Mouse (Mus musculus): ENCODE measurements around the gene Eif3i. TPM values are rescaled to one million over a fixed set of nuclear protein-coding genes. Genes with fewer than 3 reads are reported as not detected.

The Eif3i gene
- polyA plus RNA-seq, 1 experiment = 337 TPM

GRCm38 (mm10) chr4:129620419-129621282 is 20.2 kb upstream of the Eif3i start:
- WGBS = 46% methylated on average over 11 of the region's 11 CpGs
- no peak for DNase-seq (ENCODE audit: low read depth, low spot score)

DNA sequence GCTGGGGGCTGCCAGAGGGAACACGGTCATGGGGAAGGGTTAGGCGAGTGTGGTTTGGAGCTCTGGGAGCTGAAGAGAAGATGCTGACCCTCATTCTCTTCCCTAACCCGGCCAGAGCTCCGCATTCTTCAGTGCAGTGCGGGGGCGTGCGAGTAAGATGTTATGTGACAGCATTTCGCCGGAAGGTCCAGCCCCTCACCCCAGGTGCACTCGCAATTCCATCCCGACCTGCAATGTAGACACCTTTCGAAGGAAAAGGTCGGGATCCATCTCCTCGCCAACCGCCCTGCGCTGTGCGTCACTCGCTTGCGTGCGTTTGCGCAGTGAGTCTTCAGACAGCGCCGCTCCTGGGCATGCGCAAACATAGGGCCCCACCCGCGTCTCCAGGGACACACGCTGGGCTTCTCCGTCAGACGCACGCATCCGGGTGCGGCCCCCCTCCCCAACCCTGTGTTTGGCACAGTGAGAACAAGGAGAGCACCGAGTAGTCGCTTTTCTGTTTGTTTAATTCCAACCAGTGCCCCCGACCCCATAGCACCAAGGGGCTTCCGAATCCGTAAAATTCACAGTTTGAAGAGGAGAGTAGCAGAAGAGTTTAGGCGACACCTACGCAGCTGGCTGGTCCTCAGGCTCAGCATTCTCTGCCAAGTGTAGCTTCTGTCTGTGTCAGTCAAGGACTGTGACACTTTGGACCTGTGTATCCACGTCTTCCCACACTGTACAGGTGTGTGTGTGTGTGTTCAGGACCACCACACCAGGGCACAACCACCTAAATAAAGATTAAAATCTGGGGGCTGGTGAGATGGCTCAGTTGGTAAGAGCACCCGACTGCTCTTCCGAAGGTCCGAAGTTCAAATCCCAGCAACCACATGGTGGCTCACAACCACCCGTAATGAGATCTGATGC is 18.6 kb upstream of the Eif3i start, which contains the start of gene Iqcc:
Gene Iqcc, minus strand, starts transcription at position 314 of the 906 bp plus-strand sequence.
- DNase-seq (ENCODE audit: low read depth, low spot score) = no peak
- 3% methylated on average over 44 of the region's 44 CpGs for WGBS

DNA sequence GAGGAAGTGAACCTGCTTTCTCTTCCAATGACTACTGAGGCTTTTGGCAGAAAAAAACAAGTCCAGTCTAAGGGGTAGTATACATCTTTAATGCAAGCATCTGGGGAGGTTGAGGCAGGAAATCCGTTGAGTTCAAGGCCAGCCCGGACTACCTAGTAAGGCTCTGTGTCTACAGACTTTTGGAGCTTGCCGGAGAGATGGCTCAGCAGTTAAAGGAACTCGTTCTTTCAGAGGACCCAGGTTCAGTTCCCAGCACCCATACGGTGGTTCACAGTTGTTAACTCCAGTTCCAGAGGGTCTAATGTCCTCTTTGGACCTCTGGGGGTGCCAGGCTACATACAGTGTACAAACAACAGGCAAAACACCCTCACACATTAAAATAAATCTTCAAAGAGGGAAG is 17.6 kb upstream of the Eif3i start:
- DNase-seq (ENCODE audit: low read depth, low spot score) = no peak
- 92% methylated on average over 5 of the region's 5 CpGs for WGBS

DNA sequence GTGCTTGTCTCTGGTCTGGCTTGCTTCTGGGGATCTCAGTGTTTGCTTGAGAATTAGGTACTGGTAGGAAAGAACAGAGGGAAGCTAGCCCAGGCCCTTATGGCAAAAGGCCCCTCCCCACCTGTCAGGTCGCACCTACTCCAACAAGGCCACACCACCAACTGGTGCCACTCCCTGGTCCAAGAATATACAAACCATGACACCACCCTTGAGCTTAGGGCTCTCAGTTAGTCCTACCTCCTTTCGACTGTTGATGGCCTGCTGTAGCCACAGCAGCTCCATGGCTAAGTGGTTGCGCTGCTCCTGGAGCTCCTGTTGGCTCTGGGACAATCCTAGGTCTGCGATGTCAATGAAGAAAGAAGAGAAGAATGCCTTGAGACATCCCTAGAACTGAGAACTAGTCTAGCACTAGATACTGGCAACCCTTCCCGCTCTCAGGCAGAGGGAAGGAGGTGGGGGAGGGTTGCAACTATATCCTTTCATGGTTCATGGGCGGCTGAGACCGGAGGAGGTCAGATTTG is 16.7 kb upstream of the Eif3i start:
- no peak for DNase-seq (ENCODE audit: low read depth, low spot score)
- 90% methylated on average over 7 of the region's 7 CpGs for WGBS

- no peak for DNase-seq (ENCODE audit: low read depth, low spot score)
- WGBS = 85% methylated on average over 3 of the region's 3 CpGs
Observed at GRCm38 (mm10) chr4:129616631-129617030, 16.2 kb upstream of the Eif3i start.

DNA sequence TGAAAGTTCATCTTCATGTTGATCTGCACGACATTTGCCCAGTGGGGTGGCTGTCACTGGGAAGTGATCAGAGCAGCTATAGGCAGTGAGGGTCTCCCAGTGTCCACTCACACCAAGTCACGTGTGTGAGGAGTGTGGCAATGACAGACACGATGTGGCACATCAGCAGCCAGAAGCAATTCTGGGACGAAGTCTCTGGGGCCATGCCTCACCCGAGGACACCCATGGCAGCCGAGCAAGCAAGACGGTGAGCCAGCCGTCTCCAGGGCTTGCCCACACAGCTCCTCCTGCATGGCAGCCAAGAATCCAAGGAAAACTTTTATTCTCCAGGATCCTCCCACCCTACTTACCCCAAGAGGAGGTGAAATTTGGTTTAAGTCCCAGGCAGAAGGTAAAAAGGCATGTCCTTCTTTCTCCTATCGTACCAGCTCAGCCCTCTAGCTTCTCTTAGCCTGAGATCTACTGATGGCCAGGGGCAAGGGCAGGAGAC is 15.4 kb upstream of the Eif3i start:
- 88% methylated on average over 9 of the region's 9 CpGs for WGBS
- DNase-seq (ENCODE audit: low read depth, low spot score) = no peak

GRCm38 (mm10) chr4:129614093-129614492 is 13.6 kb upstream of the Eif3i start, which contains the start of gene Dcdc2b:
TSS of gene Dcdc2b (minus strand) at chr4:129614257.
- DNase-seq (ENCODE audit: low read depth, low spot score) = no peak
- 72% methylated on average over 6 of the region's 6 CpGs for WGBS

GRCm38 (mm10) chr4:129610472-129610871 is 10.0 kb upstream of the Eif3i start:
- no peak for DNase-seq (ENCODE audit: low read depth, low spot score)
- WGBS = 60% methylated on average over 4 of the region's 4 CpGs

GRCm38 (mm10) chr4:129610026-129610425 is 9.6 kb upstream of the Eif3i start:
- DNase-seq (ENCODE audit: low read depth, low spot score) = no peak
- WGBS = 54% methylated on average over 4 of the region's 4 CpGs

GRCm38 (mm10) chr4:129609139-129609631 is 8.7 kb upstream of the Eif3i start:
- 56% methylated on average over 12 of the region's 12 CpGs for WGBS
- no peak for DNase-seq (ENCODE audit: low read depth, low spot score)

DNA sequence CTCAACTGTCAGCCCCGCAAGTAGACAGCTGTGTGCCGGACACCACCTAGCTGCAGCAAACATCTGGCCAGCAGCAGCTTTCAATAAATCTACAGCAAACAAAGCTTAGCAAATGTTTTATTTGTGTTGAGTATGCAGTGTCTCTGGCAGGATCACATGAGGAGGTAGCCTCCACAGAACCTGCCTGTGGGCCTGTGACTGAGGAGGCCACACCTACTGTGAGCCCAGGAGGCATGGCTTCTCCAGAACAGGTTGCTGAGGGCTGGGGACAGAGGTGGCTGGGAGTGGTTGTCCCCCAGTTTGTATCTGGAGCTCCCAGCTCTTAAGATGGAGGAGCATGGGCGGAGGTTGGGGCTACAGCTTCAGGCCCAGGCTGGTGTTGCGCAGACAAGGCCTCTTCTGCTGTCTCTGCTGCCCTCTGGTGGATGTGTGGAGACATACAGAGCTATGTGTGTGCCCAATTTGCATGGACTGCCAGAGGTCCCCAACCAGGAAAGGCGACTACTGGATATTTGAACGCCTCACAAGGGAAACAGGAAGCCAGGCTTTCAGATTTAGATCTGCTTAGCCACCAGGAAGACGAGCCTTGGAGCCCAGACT is 8.1 kb upstream of the Eif3i start:
- DNase-seq (ENCODE audit: low read depth, low spot score) = no peak
- WGBS = 30% methylated on average over 7 of the region's 7 CpGs

- DNase-seq (ENCODE audit: low read depth, low spot score) = no peak
Observed at GRCm38 (mm10) chr4:129588865-129589264, 11.6 kb downstream of the Eif3i start.

DNA sequence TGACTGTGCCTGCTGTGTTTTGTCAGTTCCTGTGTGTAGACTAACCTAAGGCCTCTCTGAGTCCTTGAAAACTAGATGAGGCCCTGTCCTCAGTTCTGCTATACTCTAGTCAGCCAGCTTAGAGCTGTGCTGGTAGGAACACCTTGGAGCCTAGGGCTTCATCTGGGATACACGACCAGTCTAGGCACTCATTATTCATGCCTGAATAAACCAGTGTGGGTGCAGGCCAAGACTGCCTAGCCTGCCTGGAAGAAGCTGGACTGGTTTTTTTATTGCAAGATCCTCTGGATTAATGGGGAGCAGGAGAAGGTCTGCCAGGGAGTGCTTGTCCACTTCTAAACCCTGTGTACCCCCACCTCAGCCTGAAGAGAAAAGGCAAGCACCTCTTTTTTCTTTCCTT is 13.5 kb downstream of the Eif3i start:
- 48% methylated on average over 1 of the region's 1 CpGs for WGBS
- no peak for DNase-seq (ENCODE audit: low read depth, low spot score)

More at GRCm38 (mm10) chr4:129588865-129589264, 11.6 kb downstream of the Eif3i start:
- 72% methylated on average over 4 of the region's 4 CpGs for WGBS

- WGBS = 89% methylated on average over 9 of the region's 9 CpGs
Observed at GRCm38 (mm10) chr4:129585773-129586172, 14.7 kb downstream of the Eif3i start.

GRCm38 (mm10) chr4:129584884-129585608 is 15.4 kb downstream of the Eif3i start:
- peak; percentile 69 for DNase-seq (ENCODE audit: low read depth, low spot score)

More at GRCm38 (mm10) chr4:129585773-129586172, 14.7 kb downstream of the Eif3i start:
- no peak for DNase-seq (ENCODE audit: low read depth, low spot score)

DNA sequence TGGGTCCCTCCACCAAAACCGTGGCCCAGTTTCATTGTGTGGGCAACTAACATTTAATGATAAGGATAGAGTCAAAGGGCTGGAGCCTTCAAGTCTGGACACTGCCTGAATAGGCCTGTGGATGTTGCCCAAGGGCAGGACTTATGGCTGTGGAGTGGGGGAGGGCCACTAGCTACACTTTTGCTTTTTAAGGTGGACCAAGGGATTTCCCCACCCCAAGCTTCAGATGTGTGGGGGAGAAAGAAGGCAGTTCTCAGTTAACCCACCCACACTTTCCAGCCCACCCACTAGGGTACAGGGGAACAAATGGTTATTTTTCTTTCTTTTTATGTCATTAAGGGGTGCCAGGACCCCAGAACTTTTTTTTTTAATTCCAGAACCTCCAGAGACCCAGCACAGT is 16.1 kb downstream of the Eif3i start:
- 90% methylated on average over 1 of the region's 1 CpGs for WGBS
- no peak for DNase-seq (ENCODE audit: low read depth, low spot score)

More at GRCm38 (mm10) chr4:129584884-129585608, 15.4 kb downstream of the Eif3i start:
- 2% methylated on average over 36 of the region's 36 CpGs for WGBS

GRCm38 (mm10) chr4:129582251-129582650 is 18.2 kb downstream of the Eif3i start:
- no peak for DNase-seq (ENCODE audit: low read depth, low spot score)
- WGBS = 94% methylated on average over 1 of the region's 1 CpGs

DNA sequence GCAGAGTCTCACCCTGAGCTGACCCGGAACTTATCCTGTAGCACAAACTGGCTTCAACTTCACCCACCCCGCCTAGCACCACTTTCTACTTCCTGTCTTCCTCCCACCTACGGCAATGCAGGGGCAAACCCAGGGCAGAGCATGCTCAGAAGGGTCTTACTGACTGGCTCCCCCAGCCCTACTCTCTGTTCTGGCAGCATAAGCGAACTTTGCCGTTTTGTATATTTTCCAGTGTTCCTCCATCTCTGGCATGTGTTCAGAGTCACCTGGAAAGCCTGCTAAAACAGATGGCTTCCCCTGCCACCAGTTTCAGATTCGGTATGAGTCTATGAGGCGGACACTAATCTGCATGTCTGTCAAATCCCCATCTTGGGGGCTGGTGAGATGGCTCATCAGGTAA is 20.1 kb downstream of the Eif3i start:
- 60% methylated on average over 7 of the region's 7 CpGs for WGBS
- no peak for DNase-seq (ENCODE audit: low read depth, low spot score)

- WGBS = 50% methylated on average over 5 of the region's 5 CpGs
- no peak for DNase-seq (ENCODE audit: low read depth, low spot score)
Observed at GRCm38 (mm10) chr4:129578466-129578865, 22.0 kb downstream of the Eif3i start, which contains the start of gene Fam167b. TSS of gene Fam167b (minus strand) at chr4:129578549.
